Mouse (Mus musculus) gastrocnemius, postnatal 14 days (tissue): ENCODE results near the gene Rabep1. TPM values are rescaled to one million over a fixed set of nuclear protein-coding genes. Genes with fewer than 3 reads are reported as not detected.
"Not testable (repeated sequence)": the region's sequence is repeated elsewhere in the genome, so short reads cannot be mapped to it uniquely, and the experiment has no call there.

Source experiments
- DNase-seq: peaks from one replicate; pipeline ENCODE4 v3.0.0; 2021; ENCODE audit warnings: mixed read lengths
- intact Hi-C: fragments of 180-260 bp; cut with DNase I; formaldehyde crosslinking; loops from one replicate; pipeline ENCODE4 v1.15.1; 2025; ENCODE audit warnings: low total_unique reads
- total RNA-seq, 2 experiments: library from RNA; stranded (reverse); gene quantifications; 2 replicates each; pipeline ENCODE4 v1.2.3; 2021

Gene Rabep1
- total RNA-seq, 2 experiments from 2014 or later = 22.7 to 24.3 TPM

DNA sequence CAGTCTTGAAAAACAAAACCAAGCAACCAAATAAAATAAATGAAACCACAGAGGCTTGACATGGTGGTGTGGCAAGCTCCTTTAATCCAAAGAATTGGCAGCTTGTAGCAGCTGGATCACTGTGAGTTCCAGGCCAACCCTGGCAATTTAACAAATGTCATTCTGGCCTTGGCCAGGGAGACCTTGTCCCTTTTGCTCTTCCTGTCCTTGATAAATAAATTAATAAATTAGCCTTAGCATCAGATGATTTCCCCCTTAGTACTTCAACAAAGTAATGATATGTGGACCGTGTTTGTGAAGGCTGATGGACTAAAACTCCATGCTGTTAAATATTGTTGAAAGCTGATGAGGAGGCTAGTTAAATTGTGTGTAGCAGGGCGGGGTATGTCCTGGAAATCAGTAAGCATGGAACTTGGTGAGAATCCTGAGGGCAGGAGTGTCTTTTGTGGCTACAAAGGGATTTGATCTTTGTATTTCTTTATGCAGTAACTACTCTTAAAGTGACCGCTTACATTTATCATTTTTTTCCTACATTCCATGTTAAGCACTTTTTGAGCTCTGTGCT, 27.3 kb downstream of the Rabep1 start:
- peak; percentile 11 for DNase-seq
- intact Hi-C loops = no loop called here

DNA sequence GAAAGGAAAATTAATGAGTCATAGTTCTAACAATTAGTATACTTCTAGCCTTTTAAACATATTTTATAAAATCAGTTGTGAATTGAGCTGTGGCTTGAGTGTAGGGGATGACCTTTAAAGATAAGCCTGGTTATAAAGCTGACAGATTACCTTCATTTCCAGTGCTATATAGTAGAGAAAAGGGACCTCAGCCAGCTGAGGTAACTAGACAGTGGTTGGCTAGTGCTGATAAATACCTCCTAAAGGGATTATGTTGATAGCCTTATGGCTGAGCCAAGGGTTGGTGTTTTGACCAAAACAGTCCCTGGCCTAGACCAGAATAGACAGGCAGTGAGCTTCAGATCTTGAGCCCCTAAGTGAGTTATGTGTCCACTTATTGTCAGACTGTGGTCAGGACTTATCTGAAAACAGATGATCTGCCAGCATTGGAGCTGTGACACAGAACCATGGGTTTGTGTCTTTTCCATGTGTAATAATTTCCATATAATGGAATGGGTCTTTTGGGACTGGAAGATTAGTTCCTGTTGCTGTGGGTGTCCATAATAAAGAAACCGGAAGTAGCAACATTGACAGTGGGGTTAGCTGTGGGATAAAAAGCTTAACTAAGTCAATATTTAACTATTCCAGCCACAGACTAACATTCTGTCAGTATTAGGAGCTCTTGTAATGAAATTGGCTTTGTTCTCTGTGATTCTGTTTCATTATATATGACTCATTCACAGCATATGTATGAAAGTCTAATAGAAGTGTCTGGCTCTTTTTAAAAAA, 29.5 kb downstream of the Rabep1 start:
- intact Hi-C loops = no loop called here
- no peak for DNase-seq

DNA sequence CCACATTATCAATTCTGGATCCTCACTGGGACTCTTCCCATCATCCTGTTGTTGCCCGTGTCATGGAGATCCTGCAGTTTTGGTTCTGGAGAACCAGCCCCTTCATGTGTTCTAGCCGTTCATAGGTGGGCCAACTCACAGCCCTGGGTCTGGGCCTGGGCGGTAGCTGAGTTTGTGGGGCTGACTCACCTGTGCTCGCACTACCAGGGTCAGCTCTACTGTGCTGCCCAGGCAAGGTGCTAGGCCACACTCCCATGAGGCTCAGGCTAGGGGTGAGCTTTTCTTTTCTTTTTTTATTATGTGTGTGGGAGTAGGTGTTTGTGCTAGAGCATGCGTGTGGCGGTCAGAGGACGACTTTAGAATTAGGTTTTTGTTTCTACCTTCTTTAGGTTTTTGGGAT, 33.1 kb downstream of the Rabep1 start:
- intact Hi-C loops = no loop called here
- no peak for DNase-seq

DNA sequence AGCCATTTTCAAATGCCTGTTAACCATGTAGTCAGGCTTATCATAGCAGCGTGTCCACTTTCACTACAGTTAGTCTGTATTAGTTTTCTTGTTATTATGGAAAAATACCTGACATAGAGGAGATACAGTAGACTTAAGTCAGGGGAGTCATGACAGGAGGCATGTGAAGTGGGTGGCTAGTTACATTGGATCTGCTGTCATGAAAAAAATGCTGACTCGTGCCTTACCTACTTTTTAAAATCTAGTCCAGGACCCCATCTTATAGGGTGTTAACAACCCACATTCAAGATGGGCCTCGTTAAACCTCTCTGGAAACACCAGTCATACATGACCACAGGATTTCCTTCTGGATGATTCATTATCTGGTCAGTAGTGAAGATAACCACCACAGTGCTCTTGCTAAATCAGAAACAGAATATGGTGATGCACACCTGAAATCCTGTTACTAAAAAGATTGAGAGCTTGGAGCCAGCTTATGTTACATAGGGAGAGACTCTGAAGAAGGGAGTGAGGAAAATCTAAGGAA, 38.4 kb downstream of the Rabep1 start:
- intact Hi-C loops = no loop called here
- DNase-seq = no peak

DNA sequence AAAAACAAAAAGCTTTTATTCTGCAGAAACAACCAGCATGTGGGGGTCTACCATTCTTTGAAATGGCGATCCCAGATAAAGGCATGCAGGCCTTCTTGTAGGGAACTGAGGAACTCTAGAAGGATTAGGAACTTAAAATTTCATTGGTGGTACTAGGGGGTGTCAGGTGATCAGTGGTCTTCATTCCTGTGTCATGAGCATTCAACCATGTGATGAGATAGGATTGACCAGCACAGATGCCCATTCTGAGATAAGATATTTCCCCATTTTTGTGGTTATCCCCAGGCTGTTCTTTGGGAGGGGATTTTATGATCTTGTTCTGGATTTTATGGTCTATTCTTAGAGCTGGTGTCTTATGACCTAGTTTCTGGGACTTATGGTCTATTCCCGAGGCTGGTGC, 46.1 kb downstream of the Rabep1 start:
- intact Hi-C loops = no loop called here
- DNase-seq = no peak

DNA sequence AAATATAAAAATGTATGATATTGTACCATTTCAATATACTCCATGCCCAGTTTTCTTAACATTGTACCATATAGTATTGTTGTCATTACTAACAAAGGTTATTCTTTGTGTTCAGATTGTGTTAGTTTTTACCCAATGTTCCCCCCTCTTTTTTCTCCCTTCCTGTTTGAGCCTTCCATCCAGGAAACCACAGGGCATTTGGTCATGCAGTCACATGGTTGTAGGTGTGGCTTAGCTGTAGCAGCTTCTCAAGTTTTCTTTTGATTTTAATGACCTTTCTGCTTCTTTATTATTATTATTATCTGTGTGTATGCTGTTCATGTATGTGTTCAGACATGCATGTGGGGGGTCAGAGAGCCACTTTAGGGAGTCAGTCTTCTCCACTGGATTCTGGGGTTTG, 47.0 kb downstream of the Rabep1 start:
- intact Hi-C loops = no loop called here

DNA sequence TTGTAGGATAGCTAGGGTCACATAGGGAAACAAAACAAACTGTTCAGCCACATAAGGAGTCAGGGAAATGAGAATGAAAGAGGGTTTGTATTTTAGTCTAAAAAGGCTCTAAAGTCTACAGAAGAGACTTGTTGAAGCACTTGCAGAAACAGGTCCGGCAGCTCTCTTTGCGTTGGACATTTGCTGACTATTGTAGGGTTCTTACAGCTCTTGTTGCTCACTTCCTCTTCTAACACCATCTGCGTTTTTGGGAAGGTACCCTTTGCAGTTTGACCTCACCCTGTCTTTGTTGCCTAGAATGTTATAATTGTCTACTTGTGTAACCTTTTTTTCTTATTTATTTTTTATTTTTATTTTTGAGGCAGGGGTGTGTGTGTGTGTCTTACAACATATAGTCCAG, 53.1 kb downstream of the Rabep1 start:
- intact Hi-C loops = no loop called here
- DNase-seq = no peak

More for the DNA sequence above, 47.0 kb downstream of the Rabep1 start:
- DNase-seq = no peak

DNA sequence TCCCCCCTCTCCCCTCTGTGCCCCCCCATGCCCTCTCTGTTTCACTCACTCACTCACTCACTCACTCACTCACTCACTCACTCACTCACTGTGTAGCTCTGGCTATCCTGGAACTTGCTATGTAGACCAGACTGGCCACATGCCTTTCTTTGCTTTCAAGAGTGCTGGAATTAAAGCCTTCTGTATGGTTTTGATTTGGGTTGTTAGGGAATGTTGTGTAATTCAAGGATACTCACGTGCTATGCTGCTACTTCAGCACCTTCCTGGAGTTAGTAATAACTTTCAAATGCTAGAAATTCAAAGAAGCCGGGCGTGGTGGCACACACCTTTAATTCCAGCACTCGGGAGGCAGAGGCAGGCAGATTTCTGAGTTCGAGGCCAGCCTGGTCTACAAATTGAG, 53.6 kb downstream of the Rabep1 start:
- DNase-seq, intact Hi-C loops: not testable (repeated sequence)

DNA sequence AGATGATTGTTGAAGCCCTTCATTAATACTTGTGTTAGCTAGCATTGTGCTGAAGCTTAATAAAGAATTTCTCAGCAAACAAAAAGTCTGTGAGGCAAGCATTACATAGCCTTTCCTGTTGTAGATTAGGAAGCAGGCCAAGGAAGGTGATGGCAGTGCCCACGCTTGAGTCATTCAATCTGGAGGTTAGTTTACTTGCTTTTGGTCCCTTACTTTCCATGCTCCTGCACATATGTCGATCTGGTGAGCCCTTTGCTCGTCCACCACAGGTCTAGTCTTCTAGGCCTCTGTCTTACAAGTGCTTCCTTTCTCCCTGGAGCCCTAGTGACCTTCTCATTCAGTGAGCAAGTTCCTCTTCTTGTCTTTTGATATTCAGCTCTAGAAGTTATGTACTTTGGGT, 62.1 kb downstream of the Rabep1 start:
- no peak for DNase-seq
- intact Hi-C loops = no loop called here

DNA sequence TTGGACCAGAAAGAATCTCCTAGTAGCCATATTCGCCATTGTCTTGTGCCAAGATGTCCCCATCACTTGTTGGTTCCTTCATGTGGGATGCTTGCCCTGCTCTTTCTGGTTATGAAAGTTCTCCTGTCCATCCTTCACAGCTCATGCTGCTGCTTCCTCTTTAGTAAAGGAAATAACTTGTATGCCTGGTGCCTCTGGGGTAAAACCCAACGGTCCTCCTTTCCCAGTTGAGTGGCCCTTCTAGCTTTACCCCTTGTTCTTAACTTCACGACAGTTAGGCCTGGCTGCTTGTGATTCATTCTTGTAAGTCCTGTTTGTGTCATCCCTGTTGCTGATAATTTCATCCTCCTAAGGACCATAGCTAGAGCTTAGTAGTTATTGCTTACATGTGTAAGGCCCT, 66.7 kb downstream of the Rabep1 start:
- no peak for DNase-seq
- intact Hi-C loops = no loop called here

DNA sequence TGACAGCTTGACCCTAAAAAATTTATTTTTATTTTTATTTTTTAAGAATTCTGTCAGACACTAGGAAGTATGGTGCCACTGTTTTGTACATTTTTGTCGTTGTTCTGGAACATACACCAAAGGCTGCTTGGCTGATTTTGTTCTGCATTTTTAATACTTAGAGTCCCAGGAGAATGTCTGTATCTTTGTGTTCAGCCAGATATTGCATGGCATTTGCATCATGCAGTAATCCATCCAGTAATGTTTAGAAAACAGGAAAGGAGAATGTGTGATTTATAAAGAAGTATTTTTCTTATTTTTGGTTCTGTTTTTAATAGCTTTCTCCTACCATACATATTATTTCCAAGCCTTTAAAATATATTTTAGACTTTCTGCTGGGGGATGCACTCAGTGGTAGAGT, 67.3 kb downstream of the Rabep1 start:
- intact Hi-C loops = no loop called here
- no peak for DNase-seq

DNA sequence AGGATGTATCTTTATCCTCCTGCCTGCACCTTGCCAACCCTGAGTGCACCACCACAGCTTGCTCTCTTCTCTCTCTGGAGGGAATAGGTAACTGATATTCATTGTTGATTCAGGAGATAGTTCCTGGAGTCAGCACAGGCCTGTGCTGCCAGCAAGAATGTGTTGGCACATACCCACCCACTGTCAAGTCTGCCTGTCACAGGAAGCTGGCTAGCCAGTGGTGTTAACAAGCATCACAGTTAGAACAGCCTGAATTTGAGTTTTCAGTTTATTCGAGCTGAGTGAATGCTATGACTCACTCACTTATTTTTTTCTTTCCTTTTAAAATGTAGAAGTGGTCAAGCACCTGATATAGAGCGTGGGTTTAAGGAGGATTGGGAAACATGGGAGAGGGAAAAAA, 73.3 kb downstream of the Rabep1 start:
- DNase-seq = no peak

DNA sequence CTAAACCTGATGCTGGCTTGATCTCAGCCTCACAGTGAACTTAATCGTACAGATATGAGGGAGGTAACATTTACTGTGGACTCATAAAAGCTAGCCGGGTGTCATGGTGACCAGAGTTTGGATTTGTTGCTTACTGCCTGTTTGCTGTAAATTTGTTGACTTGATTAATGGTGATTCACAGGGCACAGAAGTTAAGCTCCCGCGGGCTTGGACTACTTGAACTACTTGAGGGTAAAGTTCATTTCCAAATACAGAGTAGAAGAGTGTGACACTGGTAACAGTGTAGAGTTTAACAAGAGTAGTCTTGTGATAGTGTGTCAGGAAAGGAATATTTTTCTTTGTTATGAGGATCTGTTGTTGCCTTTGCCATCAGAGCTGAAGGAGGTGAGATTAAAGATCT, 74.9 kb downstream of the Rabep1 start:
- no peak for DNase-seq
- intact Hi-C loops = no loop called here

More for the DNA sequence above, 73.3 kb downstream of the Rabep1 start:
- intact Hi-C loops = no loop called here

DNA sequence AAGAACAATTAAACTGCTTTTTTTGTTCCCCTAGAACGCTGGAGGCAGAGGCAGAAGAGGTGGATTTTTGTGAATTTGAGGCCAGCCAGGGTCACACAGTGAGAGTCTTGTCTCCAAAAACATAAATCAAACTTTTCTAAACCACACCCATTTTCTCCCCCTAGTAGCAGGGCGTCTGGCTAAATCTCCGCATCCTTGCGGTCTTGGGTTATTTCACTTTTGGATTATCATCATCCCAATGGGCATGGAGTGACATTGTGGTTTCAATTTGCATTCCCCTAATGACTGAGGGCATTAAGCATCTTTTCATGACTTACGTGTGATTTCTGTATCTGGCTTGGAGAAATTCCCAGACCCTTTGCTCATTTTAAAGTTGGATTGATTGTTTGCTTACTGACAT, 86.9 kb downstream of the Rabep1 start:
- DNase-seq = no peak

DNA sequence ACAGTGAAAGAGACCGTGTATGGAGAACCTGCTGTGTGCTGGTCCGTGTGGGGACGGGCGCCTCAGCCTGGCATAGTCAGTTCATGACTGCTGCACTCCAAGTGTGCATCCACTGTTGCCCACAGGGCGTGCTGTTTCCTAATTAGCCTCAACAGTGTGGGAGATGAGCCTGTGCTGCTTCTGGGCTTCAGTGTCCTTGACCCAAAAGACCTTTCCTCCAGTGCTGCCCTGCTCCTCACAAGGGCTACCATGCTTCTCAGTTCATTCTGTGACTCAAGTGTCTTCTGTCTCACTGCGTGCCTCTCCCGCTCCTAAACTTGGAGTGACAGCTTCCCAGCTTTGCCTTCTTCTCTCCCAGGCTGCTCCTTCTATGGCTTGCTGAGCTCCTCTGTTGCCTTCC, 90.7 kb downstream of the Rabep1 start:
- intact Hi-C loops = no loop called here

More for the DNA sequence above, 86.9 kb downstream of the Rabep1 start:
- intact Hi-C loops = no loop called here

DNA sequence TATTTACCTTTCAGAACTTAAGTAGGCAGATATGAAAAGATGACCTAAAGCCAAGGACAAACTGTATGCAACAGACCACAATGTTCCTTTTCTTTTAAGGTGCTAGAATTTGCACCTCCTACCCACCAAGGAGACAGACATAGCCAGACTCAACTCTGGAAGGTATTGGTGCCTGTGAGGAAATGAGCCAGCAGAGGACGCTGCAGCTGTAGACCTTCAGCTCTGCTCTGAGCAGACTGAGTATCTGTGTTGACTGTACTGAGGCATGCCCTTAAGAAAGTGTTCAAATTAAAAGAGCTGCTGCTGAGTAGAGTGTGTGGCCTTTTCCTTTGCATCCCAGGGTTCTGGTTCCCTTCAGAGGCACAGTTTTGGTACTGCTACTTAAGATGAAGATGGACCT, 98.0 kb downstream of the Rabep1 start:
- intact Hi-C loops = no loop called here
- no peak for DNase-seq

More for the DNA sequence above, 90.7 kb downstream of the Rabep1 start:
- DNase-seq = no peak

DNA sequence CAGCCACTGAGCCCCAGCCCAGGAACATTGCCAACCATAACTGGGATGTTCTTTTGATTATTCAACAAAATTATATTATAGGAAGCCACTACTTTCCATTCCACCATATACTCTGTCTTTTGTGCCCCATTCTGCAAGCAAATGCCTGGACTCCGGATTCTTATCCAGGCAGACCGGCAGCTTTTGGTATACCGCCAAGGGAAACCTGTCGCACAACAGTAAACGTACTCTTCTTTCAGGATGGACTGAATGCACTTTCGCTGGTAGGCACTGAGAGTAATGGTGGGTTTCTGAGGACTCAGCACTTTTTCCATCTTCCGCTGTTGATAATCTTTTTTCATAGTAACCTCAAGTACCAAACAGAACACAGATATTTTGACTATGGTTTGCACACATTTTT, 99.1 kb downstream of the Rabep1 start:
- DNase-seq = no peak
- intact Hi-C loops = no loop called here

DNA sequence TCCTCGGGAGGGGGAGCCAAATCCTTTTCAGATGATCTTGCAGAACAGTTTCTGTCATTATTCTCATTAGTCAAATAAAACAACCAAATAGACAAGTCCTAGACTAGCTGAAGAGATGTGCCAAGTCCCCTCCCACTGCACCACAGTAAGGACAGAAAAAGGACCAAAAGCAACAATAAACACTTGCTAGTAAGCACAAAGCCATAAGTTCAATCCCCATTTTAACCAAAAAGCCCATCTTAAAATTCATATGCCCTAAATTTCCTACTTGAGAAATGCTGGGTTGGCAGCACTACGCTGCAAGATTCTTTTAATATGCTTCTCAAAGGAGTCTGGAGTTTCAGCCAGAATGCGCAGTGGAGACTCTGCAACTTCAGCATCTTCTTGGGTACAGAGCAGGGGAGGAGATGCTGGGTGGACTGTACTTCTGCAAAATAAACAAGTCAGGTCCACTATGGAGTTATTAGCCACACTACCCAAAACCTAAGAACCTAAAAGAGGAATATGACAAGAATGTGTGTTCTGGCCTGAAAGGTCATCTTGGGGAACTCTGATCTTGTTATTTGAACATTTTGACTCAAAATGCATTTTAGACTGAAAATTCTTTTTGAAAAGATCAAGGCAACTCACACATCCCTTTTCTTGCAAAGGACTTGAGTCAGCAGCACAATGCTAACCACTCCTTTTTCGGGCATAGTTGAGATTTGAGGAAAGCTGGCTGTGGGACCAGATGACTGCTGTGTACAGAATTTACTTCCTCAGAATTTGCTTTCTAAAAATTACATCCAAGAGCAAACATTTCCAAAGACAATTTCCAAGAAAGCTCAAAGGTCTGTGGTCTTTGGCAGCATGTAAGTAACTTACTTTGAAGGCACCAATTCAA, 100.6 kb downstream of the Rabep1 start:
- intact Hi-C loops = no loop called here
- no peak for DNase-seq

DNA sequence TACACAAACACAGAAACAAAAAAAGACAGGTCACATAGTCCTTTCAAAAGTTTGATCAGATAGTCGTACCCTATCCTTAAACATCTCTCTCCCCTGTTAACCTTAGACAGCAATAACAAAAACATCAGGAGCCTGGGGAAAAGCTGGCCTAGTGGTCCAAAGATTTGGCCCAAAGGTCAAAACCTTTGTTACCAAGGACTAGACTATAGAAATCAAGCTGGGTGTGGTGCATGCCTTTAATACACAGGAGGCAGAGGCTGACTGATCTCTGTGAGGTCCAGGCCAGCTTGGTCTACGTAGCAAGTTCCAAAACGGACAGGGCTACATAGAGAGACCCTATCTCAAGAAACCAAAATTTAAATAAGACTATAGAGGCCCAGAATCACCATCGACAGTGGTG, 110.1 kb downstream of the Rabep1 start:
- intact Hi-C loops = no loop called here

DNA sequence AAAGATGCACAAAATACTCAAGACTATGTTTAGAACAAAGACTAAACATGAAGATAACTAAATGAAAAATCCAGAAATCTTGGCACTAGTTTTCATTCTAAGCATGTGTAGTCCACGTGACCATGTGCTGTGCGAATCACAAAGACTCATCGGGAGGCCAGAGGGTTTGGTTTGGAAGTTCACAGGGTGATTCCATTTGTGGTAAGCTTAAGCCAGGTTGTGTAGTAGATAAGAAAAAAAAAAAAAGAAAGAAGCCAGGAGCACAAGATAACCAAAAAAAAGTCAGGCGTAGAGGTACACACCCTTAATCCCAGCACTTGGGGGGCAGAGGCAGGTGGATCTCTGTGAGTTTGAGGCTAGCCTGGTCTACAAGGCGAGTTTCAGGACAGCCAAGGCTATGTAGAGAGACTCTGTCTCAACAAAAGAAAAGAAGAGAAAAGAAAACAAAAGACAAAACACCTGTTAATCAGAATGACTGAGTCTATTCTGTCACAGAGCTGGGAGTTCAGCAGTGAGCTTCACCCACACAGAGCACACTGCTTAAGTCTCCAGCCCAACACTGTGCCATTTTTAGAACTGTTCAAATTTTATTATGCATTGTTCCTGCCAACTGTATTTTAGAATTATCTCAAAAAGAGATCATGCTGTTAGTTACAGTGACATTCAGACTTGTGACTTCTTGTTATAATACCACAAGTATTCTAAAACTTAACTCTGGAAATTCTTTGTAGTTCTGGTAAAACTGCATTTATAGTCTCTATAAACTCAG, 116.4 kb downstream of the Rabep1 start:
- DNase-seq = no peak
- intact Hi-C loops = no loop called here

More for the DNA sequence above, 110.1 kb downstream of the Rabep1 start:
- DNase-seq = no peak
